Mouse (Mus musculus): ENCODE measurements around the gene Aanat.

DNA sequence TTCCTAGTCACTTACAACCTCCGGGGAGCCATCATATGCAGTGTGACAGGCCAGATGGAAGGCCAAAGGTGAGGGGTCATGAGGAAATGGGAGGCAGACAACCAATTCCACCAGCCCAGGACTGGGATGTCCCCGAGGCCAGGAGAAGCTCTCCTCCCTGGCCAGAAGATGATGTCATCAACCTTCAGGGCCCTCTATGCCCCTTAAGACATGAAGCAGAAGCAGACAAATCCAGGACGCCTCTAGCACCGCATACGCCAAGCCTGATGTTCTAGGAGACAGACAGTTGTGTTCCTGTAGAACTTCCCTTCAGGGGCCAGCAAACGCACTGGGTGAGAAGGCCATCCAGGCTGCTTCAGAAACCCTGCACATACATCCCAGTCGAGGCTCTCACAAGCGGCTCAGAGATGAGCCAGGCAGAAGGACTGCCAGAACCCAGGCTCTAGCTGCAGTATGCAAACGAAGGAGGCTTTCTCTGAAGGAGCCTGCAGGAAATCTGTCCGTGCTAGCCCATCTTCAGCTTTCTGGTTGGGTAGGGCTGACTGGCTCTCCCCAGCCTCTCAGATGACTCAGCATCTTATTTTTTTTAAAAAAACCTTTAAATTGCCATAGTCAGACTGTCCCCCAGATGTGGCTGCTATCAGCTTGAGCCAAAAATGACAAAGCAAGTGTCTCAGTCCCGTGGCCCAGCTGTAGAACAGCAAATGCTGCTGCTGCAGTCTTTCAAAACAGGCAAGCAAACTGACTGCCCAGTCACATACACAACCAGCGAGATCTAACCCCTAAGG, 13.3 kb upstream of the Aanat start:
- TF ChIP-seq EP300 (IDR thresholded peaks at IDR 0.05; ENCODE audit: low read depth) (peak; percentile 94), CTCF (IDR thresholded peaks at IDR 0.05; ENCODE audit: low read depth) (no peak)

Measured in liver, postnatal 0 days (tissue).